Mouse (Mus musculus): ENCODE measurements around the gene Agbl3. TPM values are rescaled to one million over a fixed set of nuclear protein-coding genes. Genes with fewer than 3 reads are reported as not detected.
A peak's percentile ranks its signal among the peaks of the same experiment; 100 is the strongest.

The Agbl3 gene
- total RNA-seq (2021) = 1 to 10 TPM; 7.4 to 8.5 TPM
- long read RNA-seq, experiment 1, transcript Agbl3-203 (4 exons, 805 nt) = major isoform, 5 of 11 reads
- long read RNA-seq, experiment 1, partial matches to known transcripts = 1 of 11 reads
- long read RNA-seq, experiment 1, other reads (novel, unspliced or antisense) = 3 of 11 reads
- long read RNA-seq, experiment 2, partial matches to known transcripts = 2 of 8 reads
- long read RNA-seq, experiment 2, other reads (novel, unspliced or antisense) = 2 of 8 reads

- peak; percentile 93 to 98 for DNase-seq (ENCODE audit: low spot score in 2 of 2)
Observed at GRCm38 (mm10) chr6:34780231-34780942, at the start of gene Agbl3. TSS of gene Agbl3 (plus strand) at chr6:34780432.

- DNase-seq (ENCODE audit: low spot score in 2 of 2) = peak in 1 of 2 experiments; percentile 8
Observed at GRCm38 (mm10) chr6:34731007-34731406, 49.2 kb upstream of the Agbl3 start.

- DNase-seq (ENCODE audit: low spot score in 2 of 2) = peak in 1 of 2 experiments; percentile 6
Observed at GRCm38 (mm10) chr6:34731529-34731928, 48.7 kb upstream of the Agbl3 start.

GRCm38 (mm10) chr6:34734940-34735695, 45.1 kb upstream of the Agbl3 start:
- DNase-seq (ENCODE audit: low spot score in 2 of 2) = no peak

- no peak for DNase-seq (ENCODE audit: low spot score in 2 of 2)
Observed at GRCm38 (mm10) chr6:34736934-34737333, 43.3 kb upstream of the Agbl3 start.

- DNase-seq (ENCODE audit: low spot score in 2 of 2) = no peak
Observed at GRCm38 (mm10) chr6:34743946-34744345, 36.3 kb upstream of the Agbl3 start.

- DNase-seq (ENCODE audit: low spot score in 2 of 2) = no peak
Observed at GRCm38 (mm10) chr6:34747846-34748245, 32.4 kb upstream of the Agbl3 start.

GRCm38 (mm10) chr6:34748566-34748965, 31.7 kb upstream of the Agbl3 start:
- no peak for DNase-seq (ENCODE audit: low spot score in 2 of 2)

- DNase-seq (ENCODE audit: low spot score in 2 of 2) = no peak
Observed at GRCm38 (mm10) chr6:34749526-34749925, 30.7 kb upstream of the Agbl3 start.

- peak in 1 of 2 experiments; percentile 29 for DNase-seq (ENCODE audit: low spot score in 2 of 2)
Observed at GRCm38 (mm10) chr6:34750487-34751120, 29.6 kb upstream of the Agbl3 start.

- no peak for DNase-seq (ENCODE audit: low spot score in 2 of 2)
Observed at GRCm38 (mm10) chr6:34751625-34752024, 28.6 kb upstream of the Agbl3 start.

- peak in 1 of 2 experiments; percentile 46 for DNase-seq (ENCODE audit: low spot score in 2 of 2)
Observed at GRCm38 (mm10) chr6:34754448-34754847, 25.8 kb upstream of the Agbl3 start.

GRCm38 (mm10) chr6:34758340-34758739, 21.9 kb upstream of the Agbl3 start:
- no peak for DNase-seq (ENCODE audit: low spot score in 2 of 2)

- DNase-seq (ENCODE audit: low spot score in 2 of 2) = peak in 1 of 2 experiments; percentile 45
Observed at GRCm38 (mm10) chr6:34760023-34760422, 20.2 kb upstream of the Agbl3 start.

- DNase-seq (ENCODE audit: low spot score in 2 of 2) = no peak
Observed at GRCm38 (mm10) chr6:34765721-34766120, 14.5 kb upstream of the Agbl3 start.

GRCm38 (mm10) chr6:34769984-34770383, 10.2 kb upstream of the Agbl3 start:
- DNase-seq (ENCODE audit: low spot score in 2 of 2) = no peak

GRCm38 (mm10) chr6:34770491-34770890, 9.7 kb upstream of the Agbl3 start:
- DNase-seq (ENCODE audit: low spot score in 2 of 2) = no peak

- DNase-seq (ENCODE audit: low spot score in 2 of 2) = no peak
Observed at GRCm38 (mm10) chr6:34776396-34776795, 3.8 kb upstream of the Agbl3 start.

- DNase-seq (ENCODE audit: low spot score in 2 of 2) = no peak
Observed at GRCm38 (mm10) chr6:34777094-34777493, 3.1 kb upstream of the Agbl3 start.

GRCm38 (mm10) chr6:34777981-34778668, 2.1 kb upstream of the Agbl3 start:
- no peak for DNase-seq (ENCODE audit: low spot score in 2 of 2)

GRCm38 (mm10) chr6:34780943-34781289, 684 bp downstream of the Agbl3 start:
- DNase-seq (ENCODE audit: low spot score in 2 of 2) = no peak
